Mouse (Mus musculus) lung, adult 18-20 months (tissue): Measurements from ENCODE around the gene Vmn1r214.
A peak's percentile ranks its signal among the peaks of the same experiment; 100 is the strongest.

Source experiments
- DNase-seq, 2 experiments: peaks; one replicate each; pipeline ENCODE4 v3.0.0; 2022; ENCODE audit warnings: mixed read lengths in 2 of 2

The Vmn1r214 gene

DNA sequence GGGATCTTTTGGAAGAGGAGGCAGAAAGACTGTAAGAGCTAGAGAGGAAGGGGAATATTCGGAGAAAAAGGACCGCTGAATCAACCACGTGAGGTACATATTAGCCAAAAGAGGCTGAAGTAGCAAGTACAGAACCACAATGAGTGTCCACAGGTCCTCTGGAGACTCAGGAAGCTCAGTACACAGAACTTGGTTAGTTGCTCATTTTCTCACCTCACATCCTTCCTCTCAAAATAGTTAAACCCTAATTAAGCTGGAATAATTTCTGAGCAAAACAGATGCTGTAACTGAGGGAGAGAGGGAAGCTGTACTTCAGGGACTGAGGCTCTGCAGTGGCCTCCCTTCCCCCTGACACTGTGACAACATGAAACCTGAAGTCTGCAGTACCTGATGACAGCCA, at the start of gene Vmn1r214:
TSS of gene Vmn1r214 (plus strand) at position 301 of the 400 bp plus-strand sequence.
- DNase-seq: no peak

DNA sequence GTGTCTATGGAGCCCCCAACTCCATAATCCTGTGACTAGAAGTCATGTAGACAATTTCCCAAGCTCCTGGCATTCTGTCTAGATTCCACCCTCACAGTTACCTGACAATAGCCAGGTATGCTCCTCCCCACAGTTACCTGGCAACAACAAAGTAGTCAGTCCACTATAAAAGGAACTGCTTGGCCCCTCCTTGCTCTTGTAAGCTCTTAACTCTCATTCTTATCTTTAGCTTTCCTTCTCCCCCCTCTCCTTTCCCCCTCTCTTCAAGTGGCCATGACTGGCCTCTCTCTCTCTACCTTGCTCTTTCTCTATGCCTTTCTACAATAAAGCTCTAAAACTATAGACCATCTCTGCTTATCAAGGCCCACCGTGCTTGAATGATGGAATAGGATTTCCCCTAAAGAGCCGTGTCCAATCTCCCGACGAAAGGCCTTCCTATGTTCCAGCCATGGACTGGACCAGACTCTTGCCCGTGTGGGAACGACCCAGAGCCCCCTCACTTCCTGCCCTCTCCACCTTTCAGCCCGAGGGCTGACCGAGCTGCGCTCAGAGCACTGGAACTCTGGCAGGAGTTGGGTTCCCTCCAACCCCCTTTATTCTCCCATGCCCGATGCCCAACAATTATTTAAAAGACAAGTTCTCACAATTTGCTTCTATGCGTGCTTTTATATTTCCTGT, 39.9 kb upstream of the Vmn1r214 start:
- DNase-seq: peak in 1 of 2 experiments; percentile 51

DNA sequence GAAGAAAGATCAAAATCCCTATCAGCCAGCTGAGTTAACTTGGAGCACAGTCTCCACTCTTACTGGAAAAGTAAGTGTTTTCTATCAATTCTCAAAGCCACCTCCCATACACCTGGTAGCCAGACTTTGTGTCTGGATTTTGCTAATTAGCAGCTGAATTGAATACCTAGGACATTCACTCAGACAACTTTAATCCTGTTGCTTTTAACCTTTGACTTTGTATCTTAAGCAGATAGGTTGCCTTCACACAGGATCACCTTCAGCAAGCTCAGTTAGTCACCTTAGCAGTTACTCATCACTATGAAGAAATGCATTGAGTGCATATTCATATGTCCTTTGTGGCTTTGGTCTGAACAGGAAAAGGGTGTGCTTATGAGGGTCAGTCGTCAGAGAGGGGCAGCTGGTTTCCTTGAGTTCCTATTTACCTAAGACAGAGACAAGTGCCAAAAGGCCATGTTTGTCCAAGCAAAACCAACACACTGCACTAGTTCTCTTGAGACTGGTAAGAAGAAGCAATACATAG, 38.0 kb upstream of the Vmn1r214 start:
- DNase-seq: no peak

DNA sequence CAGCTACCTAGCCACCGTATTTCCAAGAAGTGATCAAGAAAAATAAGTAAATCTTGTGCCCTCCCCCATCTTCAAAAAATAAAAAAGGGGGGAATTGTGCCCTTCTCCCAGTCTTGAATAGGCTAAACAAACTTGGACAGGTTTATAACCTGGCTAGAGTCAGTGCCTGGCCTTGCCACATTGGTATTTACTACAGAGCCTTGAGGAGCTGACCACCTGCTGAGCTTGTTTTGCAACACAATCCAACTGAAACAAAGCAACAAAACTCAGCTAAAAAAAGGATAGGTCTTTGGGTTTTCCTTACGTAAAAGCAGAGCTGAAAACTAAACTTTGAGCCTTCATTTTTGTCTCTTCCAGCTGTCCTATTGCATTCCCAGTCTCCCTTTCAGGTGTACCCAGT, 37.5 kb upstream of the Vmn1r214 start:
- no peak for DNase-seq

DNA sequence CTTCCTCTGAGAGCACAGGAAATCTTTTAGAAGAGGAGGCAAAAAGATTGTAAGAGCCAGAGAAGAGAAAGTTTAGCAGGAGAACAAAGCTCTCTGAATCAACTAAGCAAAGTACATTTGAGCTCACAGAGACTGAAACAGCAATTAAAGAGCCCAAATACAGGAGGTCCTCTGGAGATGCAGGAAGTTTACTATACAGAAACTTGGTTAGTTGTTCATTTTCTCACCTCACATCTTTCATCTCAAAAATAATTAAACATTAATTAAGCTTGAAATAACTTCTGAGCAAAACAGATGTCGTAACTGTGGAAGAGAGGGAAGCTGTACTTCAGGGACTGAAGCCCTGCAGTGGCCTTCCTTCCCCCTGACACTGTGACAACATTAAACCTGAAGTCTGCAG, 22.9 kb upstream of the Vmn1r214 start, which contains the start of gene Vmn1r213:
TSS of gene Vmn1r213 (plus strand) at position 301 of the 400 bp plus-strand sequence.
- no peak for DNase-seq

DNA sequence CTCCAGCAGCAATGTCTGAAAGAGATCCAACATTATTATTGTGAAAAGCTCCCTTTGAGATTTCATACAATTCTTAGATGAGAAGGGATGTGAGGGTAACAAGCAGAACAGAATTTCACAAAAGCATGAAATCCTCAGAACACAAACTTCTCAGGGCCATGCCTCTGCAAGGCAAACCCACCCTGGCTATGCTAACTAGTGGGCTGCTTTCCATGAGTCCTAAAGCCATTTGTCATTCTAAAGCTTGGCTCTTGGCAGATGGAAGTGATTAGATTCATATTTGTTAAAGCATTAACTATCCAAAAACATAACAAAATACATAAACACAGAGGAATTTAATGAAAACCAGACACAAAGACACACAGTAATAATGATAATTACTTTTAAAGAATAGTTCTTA, 12.1 kb upstream of the Vmn1r214 start:
- no peak for DNase-seq

DNA sequence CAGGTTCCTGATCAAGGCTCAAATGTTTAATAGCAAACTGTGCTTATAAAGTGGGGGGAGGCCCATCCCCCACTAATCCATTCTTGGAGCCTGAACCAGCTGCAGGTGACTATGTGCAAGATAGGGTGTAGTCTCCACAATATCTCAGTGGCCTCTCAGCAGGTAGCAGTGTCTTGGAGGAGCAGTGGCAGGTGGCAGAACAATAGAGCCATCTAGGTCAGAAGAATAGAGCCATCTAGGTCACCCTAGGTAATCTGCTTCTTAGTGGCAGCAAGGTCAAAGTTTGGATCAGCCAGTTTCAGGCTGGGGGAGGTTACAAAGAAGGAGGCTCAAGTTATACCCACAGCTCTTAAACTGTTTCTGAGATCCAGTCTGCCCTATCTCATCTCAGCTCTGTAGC, 5.4 kb upstream of the Vmn1r214 start:
- DNase-seq: no peak

DNA sequence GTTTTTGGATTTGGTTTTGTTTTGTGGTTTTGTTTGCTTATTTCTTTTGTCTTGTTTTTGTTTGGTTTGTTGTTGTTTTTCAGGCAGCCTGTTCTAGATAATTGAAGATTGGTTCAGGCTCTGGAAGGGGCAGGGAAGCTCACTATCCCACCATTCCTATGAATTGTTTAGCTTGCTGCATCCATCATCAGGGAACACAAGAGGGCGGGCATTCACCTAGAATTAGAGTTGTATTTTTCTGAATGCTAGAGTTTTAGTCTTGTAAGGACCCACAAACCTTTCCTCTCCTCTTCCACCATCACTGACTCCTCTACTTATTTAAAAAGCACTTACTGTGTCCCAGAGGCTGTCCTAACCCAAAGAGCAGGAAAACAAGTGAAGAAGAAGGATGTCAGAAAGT, 27.6 kb downstream of the Vmn1r214 start:
- DNase-seq: no peak

DNA sequence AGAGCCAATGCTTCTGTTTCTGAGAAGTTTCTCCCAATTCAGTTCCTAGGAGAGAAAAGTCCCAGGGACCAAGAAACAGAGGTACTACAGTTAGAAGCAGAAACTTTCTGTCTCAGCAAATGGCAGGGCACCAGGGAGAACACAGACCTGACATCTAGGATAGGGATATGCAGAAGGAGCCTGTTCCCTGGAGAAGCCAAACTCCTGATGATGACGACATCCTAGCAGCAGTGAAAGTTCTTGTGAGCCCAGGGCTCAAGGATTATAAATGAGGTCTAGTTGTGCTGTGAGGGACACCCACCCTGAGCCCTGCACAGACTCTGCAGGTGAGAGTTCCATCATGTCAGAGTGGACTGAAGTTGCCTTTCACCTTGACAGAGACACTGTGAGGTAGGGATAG, 37.5 kb downstream of the Vmn1r214 start, which contains the start of gene Vmn1r215:
TSS of gene Vmn1r215 (plus strand) at position 301 of the 400 bp plus-strand sequence.
- no peak for DNase-seq

DNA sequence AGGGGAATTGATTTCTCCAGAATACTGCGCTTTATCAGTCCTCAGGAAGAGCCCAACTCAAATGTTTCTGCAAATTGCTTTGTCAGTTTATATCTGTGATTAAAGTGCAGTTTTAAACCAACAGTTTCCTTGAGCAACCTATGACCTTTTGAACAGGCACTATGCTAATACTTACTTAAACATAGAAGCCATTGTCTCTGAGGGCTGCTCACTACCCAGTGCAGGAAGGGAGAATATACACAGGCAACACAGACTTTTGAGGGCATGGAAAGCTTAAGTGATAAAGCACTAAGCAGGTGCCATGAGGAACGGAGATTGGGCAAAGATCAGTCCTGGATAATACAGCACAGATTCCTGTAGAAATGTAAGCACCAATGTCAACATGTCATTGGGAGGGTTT, 39.1 kb downstream of the Vmn1r214 start:
- no peak for DNase-seq
